Mouse (Mus musculus) forebrain, embryonic 13.5 days (tissue): Measurements from ENCODE around the gene Zfp110. TPM values are rescaled to one million over a fixed set of nuclear protein-coding genes. Genes with fewer than 3 reads are reported as not detected.
A peak's percentile ranks its signal among the peaks of the same experiment; 100 is the strongest.
"Not testable (repeated sequence)": the region's sequence is repeated elsewhere in the genome, so short reads cannot be mapped to it uniquely, and the experiment has no call there.

ENCODE experiments used
- ATAC-seq: fragments of 200-750 bp; cut with Nextera tagmentation; 2 replicates; pipeline ENCODE4 v1.8.0; 2017
- H3K27ac ChIP-seq: fragments of 300-500 bp; sonication (generic); 2 replicates; pipeline ENCODE4 v1.5.1; 2015; ENCODE audit warnings: inconsistent platforms, mild to moderate bottlenecking, moderate library complexity
- H3K27me3 ChIP-seq: fragments of 300-500 bp; sonication (generic); 2 replicates; pipeline ENCODE4 v1.6.1; 2015; ENCODE audit warnings: mild to moderate bottlenecking, inconsistent platforms
- H3K36me3 ChIP-seq: fragments of 300-500 bp; sonication (generic); 2 replicates; pipeline ENCODE4 v1.6.1; 2015; ENCODE audit warnings: mild to moderate bottlenecking, inconsistent platforms; ENCODE audit not compliant: poor library complexity, severe bottlenecking
- H3K4me1 ChIP-seq: fragments of 300-500 bp; sonication (generic); 2 replicates; pipeline ENCODE4 v1.6.1; 2015; ENCODE audit warnings: inconsistent platforms
- H3K4me2 ChIP-seq: fragments of 300-500 bp; sonication (generic); 2 replicates; pipeline ENCODE4 v1.6.1; 2015; ENCODE audit warnings: inconsistent platforms, mild to moderate bottlenecking, moderate library complexity
- H3K4me3 ChIP-seq: fragments of 300-500 bp; sonication (generic); 2 replicates; pipeline ENCODE4 v1.5.1; 2015; ENCODE audit warnings: mild to moderate bottlenecking, inconsistent platforms
- H3K9ac ChIP-seq: fragments of 300-500 bp; sonication (generic); 2 replicates; pipeline ENCODE4 v1.6.1; 2015; ENCODE audit warnings: mild to moderate bottlenecking, inconsistent platforms
- H3K9me3 ChIP-seq: fragments of 300-500 bp; sonication (generic); replicated peaks from 2 replicates; pipeline ENCODE4 v1.6.1; 2016; ENCODE audit warnings: inconsistent platforms
- WGBS: fragments of 180-500 bp; shearing (Covaris S2); methylation state at CpG from one replicate; pipeline ENCODE4 v1.1.7; 2015; 5-methylcytosine and 5-hydroxymethylcytosine counted together
- polyA plus RNA-seq: library from polyadenylated mRNA; unstranded; fragments of >200 nt; fragmentation: Nextera tagmentation; extraction: Ambion mirVana; gene quantifications from 2 replicates; pipeline ENCODE4 v1.2.1, GENCODE M21; 2015

The Zfp110 gene
- 32.6 and 33.3 TPM in 2 replicates for polyA plus RNA-seq

DNA sequence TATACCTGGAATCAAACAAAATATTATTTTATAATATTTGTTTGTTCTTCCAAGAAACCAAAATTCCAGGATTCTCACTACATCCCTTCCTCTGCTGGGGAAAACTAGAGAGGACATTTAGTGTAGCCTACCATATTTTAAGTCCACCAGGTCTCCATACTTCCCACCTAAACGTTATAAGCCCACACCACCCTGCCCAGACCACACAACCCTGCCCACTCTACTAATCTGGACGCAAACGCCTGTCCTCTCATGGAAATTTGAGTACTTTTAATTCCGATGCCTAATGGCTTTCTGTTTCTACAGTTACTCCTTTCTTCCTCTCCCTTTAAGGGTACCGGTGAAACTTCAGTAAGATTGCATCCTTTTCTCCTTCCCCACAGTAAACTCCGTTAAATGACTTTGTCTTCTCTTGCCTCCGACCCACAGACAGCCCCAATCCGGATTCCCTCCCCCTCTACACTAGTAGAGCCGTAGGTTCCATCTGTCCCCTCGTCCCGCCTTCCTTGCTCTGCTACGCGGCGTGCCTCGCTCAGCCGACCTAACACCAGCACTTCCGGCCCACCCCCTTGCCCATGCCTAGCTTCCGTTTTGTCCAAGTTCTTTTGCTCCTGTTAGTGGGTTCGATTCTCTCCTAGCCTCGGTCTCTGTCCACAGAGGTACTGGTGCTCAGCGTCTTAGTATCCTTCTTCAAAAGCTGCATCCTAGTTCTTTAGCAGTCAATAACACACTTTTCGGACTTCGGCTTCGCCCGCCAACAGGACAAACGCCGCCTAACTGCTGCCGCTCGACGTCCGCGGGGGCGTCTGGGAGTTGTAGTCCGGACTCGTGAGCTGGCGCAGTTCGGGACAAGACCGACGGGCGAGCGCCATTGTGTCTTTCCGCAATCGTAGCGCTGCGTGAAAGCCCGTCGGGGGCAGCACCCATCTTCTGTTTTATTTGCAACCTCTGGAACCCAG lies at the start of gene Zfp110:
TSS of gene Zfp110 (plus strand) at position 600 of the 959 bp plus-strand sequence.
- peak; percentile 98 for ATAC-seq
- Histone ChIP-seq H3K9me3 (peaks cover 31% of the 10 kb centered on the region), H3K27ac (peak within 1 kb of the TSS; percentile 48), H3K4me2 (peak within 1 kb of the TSS; percentile 62), H3K9ac (peak within 1 kb of the TSS; percentile 74), H3K36me3 (peaks cover 33% of the 10 kb centered on the region), H3K4me3 (peak within 1 kb of the TSS; percentile 58), H3K27me3 (no peaks in the 10 kb centered on the region), H3K4me1 (peaks cover 5% of the 10 kb centered on the region; the same call in 1 of the 2 replicates)
- 3% methylated on average over 47 of the region's 47 CpGs for WGBS

DNA sequence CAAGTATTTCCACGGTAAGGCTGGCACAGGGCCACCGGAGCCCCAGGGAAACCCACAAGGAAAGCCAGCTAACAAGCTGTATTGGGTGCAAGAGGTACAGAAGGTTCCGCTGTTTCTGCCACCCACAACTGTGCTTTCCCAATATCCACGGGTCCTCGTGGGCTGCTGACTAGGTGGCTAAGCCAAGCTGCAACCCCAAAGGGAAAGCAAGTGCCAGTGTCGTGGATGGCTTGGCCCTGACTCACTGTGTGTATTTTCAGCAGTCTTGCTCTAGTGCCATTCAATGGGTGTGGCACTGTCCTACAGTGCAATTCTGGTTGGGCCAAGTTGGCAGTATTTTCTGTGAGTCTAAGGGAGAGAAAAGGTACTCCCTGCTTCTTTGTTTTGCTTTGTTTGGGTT lies 47.2 kb upstream of the Zfp110 start:
- no peaks in the 10 kb centered on the region for H3K36me3 ChIP-seq
- H3K27ac ChIP-seq, result no peak overlapping the region
- no peaks in the 10 kb centered on the region; the same call in 1 of the 2 replicates for H3K27me3 ChIP-seq
- 82% methylated on average over 6 of the region's 6 CpGs for WGBS
- H3K4me2 ChIP-seq, result no peak overlapping the region
- no peak for ATAC-seq
- H3K4me1 ChIP-seq, result 0 out of 2 replicates have a peak, but pooled peaks cover 2% of the 10 kb centered on the region
- no peak overlapping the region for H3K4me3 ChIP-seq
- H3K9ac ChIP-seq, result no peak overlapping the region
- no peaks in the 10 kb centered on the region for H3K9me3 ChIP-seq

DNA sequence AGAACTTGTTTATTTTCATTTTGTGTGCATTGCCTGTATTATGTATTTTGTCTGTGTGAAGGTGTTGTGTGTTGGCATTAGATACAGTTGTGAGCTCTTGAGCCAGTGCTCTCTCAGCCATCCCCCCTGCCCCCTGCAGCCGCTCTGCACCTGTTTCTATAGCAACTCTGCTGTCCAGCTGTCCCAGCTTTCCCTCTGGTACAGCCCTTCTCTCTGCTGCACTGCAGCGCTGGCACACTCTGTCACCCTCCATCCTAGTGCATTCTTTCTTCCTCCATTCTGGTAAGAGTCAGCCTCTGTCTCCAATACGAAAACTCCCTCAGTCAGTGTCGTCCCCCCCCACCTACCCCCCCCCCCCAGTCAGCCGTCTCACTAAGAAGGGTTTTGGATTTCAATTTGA lies 46.5 kb upstream of the Zfp110 start:
- ATAC-seq, result peak; percentile 33; the same call in 1 of the 2 replicates
- H3K27ac ChIP-seq, result no peak overlapping the region
- no peak overlapping the region for H3K9ac ChIP-seq
- H3K36me3 ChIP-seq, result no peaks in the 10 kb centered on the region
- WGBS, result 18% methylated on average over 5 of the region's 5 CpGs
- no peaks in the 10 kb centered on the region for H3K9me3 ChIP-seq
- no peaks in the 10 kb centered on the region; the same call in 1 of the 2 replicates for H3K27me3 ChIP-seq
- H3K4me1 ChIP-seq, result 0 out of 2 replicates have a peak, but pooled peaks cover 2% of the 10 kb centered on the region
- no peak overlapping the region for H3K4me3 ChIP-seq
- no peak overlapping the region for H3K4me2 ChIP-seq

DNA sequence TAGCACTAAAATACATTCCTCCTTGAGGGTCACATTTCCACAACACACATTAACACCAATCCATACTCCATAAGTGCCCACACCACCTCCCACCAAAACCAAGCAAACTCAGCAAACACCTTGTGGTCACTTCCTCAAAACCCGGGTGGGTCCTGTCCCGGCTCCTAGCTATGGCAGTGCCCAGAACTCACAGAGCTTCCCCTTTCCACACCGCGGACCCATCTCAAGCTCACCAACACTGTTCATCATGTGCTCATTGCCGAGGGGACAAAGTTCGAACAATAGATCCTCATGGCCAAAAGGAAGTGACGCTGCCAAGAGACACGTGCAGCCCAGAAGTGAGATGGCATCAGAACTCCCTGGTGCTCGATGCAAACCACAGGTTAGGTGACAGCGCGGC lies 41.9 kb upstream of the Zfp110 start:
- not testable (repeated sequence) for H3K27ac ChIP-seq, H3K9ac ChIP-seq, ATAC-seq, H3K4me2 ChIP-seq, H3K4me1 ChIP-seq, H3K9me3 ChIP-seq, H3K4me3 ChIP-seq, H3K36me3 ChIP-seq, H3K27me3 ChIP-seq
- 89% methylated on average over 11 of the region's 11 CpGs for WGBS

DNA sequence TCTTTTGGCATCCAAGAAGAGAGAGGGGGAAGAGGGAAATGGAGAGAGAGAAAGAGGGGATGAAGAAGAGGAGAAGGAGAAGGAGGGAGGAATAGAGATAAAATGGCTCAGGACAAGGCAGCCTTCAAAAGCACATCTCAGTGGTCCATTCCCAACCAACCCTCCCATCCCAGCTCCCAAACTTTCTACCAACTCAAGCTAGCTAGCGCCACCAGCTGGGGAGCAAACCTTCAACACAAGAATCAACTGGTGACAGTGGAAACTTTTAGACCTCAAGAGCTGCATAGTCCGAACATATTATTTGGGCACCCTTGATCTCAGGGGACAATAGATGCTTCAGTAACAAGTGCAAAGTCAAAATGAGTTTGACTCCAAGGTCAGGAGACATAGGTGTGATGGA lies 36.6 kb upstream of the Zfp110 start:
- no peak overlapping the region for H3K27ac ChIP-seq
- no peak overlapping the region for H3K4me2 ChIP-seq
- H3K36me3 ChIP-seq, result peaks cover 13% of the 10 kb centered on the region
- H3K4me1 ChIP-seq, result peaks cover 6% of the 10 kb centered on the region
- no peaks in the 10 kb centered on the region for H3K27me3 ChIP-seq
- no peak overlapping the region for H3K4me3 ChIP-seq
- H3K9ac ChIP-seq, result no peak overlapping the region
- no peak for ATAC-seq
- 70% methylated on average over 2 of the region's 2 CpGs for WGBS
- peaks cover 5% of the 10 kb centered on the region for H3K9me3 ChIP-seq

DNA sequence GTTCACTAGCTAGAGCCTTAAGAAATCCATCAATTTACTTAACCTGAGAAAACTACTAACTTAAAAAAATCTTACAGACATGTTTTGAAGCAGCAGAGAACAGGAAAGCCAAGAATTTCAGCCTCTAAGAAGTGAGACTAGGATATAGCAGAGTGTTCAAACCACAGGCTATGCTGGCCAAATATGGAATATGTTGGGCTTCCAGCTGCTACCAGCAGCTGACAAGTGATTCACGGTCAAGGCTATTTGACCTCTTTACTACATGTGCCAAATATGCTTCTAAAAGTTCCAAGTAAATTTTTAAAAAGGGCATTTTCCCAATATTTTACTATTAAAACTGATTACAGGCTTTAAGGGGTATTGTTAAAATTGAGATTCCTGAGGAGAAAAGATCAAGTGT lies 35.0 kb upstream of the Zfp110 start:
- Histone ChIP-seq H3K4me1 (peaks cover 16% of the 10 kb centered on the region), H3K27ac (no peak overlapping the region), H3K4me3 (no peak overlapping the region), H3K9me3 (peaks cover 5% of the 10 kb centered on the region), H3K4me2 (no peak overlapping the region), H3K27me3 (no peaks in the 10 kb centered on the region), H3K36me3 (peaks cover 13% of the 10 kb centered on the region), H3K9ac (no peak overlapping the region)
- 91% methylated on average over 1 of the region's 1 CpGs for WGBS
- ATAC-seq, result no peak

DNA sequence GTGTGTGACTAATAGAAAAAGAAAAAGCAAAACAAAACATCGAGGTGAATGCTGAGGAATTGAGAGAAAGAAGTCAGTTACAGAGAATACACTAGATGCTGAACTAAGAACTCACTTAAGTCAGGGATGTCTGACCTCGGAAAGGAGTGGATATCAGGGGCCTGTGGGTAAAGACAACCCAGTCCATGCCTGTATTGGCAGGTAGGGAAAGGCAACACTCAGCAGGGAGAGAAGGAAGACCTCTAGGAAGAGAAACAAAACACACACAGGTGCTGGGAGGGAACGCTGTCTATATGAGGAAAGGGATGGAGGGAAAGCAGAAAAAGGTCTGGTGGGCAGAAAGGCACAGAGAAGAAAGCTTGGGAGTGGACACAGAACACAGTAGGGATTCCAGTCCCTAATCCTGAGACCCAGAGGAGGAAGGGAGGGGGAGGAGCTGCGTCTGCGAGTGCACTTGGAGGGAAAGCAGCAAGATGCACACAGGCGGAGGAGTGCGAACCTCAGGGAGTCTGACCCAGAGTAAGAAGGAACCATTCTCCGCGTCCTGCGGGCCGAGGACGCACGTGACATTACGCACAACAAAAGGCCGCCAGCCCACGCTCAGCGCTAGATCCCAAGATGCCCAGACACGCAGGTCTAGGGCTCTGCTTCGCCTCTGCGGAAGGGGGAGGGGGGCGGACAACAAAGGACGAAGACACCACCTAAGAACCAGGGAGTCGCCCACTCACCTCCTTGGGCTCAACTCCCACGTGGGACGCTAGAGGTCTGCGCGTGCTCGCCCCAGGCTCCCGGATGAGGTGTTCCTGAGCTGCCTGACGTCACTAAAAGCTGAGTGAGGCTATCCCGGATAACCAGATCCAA lies 31.5 kb upstream of the Zfp110 start, which contains the start of gene Zscan18:
TSS of gene Zscan18 (minus strand) at position 770 of the 861 bp plus-strand sequence.
- peak within 1 kb of the TSS; percentile 80 for H3K4me2 ChIP-seq
- ATAC-seq, result peak; percentile 99
- peaks cover 16% of the 10 kb centered on the region for H3K4me1 ChIP-seq
- WGBS, result 4% methylated on average over 30 of the region's 31 CpGs
- H3K9me3 ChIP-seq, result peaks cover 3% of the 10 kb centered on the region
- no peaks in the 10 kb centered on the region for H3K27me3 ChIP-seq
- H3K9ac ChIP-seq, result peak within 1 kb of the TSS; percentile 79
- H3K36me3 ChIP-seq, result peaks cover 24% of the 10 kb centered on the region
- peak within 1 kb of the TSS; percentile 54 for H3K4me3 ChIP-seq
- peak within 1 kb of the TSS; percentile 78 for H3K27ac ChIP-seq

DNA sequence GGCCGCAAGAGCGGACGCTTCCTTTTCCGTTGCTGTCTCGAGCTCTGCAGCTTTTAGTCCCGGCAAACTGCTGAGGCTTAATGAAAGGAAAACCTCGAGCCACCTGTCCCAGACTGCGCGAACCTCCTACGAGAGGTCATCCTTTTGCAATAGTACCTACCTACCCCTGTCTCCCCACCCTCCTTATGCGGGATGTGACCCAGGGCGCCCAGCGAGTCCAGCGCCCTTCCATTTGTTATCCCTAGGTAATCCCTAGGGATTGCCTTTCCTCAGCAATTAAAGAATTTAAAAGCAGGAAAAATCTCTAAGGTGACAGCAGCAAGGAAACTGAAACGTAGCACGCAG lies 30.9 kb upstream of the Zfp110 start:
- peak overlapping the region; percentile 78 for H3K27ac ChIP-seq
- no peak; the same call in 1 of the 2 replicates for ATAC-seq
- WGBS, result under 1% methylated on average over 16 of the region's 16 CpGs

DNA sequence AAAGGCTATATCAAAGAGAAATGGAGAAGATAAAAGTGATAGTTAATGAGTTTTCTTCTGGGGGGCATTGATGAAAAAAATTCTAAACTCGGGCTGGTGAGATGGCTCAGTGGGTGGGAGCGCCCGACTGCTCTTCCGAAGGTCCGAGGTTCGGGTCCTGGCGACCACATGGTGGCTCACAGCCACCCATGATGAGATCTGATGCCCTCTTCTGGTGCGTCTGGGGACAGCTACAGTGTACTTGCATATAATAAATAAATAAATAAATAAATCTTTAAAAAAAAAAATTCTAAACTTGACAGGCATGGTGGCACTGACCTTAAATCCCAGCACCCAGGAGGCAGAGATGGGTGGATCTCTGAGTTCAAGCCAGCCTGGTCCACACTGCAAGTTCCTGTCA lies 19.0 kb upstream of the Zfp110 start:
- no peak for ATAC-seq
- Histone ChIP-seq H3K4me2 (no peak overlapping the region), H3K9ac (no peak overlapping the region), H3K27me3 (no peaks in the 10 kb centered on the region), H3K4me3 (no peak overlapping the region), H3K4me1 (peaks cover 9% of the 10 kb centered on the region), H3K27ac (no peak overlapping the region), H3K36me3 (peaks cover 53% of the 10 kb centered on the region), H3K9me3 (peaks cover 38% of the 10 kb centered on the region)
- 98% methylated on average over 8 of the region's 8 CpGs for WGBS

More for the DNA sequence above, 30.9 kb upstream of the Zfp110 start:
- Histone ChIP-seq H3K4me1 (peaks cover 16% of the 10 kb centered on the region), H3K4me2 (peak overlapping the region; percentile 80), H3K9me3 (peaks cover 5% of the 10 kb centered on the region), H3K4me3 (peak overlapping the region; percentile 54), H3K36me3 (peaks cover 26% of the 10 kb centered on the region), H3K27me3 (no peaks in the 10 kb centered on the region), H3K9ac (peak overlapping the region; percentile 79)

DNA sequence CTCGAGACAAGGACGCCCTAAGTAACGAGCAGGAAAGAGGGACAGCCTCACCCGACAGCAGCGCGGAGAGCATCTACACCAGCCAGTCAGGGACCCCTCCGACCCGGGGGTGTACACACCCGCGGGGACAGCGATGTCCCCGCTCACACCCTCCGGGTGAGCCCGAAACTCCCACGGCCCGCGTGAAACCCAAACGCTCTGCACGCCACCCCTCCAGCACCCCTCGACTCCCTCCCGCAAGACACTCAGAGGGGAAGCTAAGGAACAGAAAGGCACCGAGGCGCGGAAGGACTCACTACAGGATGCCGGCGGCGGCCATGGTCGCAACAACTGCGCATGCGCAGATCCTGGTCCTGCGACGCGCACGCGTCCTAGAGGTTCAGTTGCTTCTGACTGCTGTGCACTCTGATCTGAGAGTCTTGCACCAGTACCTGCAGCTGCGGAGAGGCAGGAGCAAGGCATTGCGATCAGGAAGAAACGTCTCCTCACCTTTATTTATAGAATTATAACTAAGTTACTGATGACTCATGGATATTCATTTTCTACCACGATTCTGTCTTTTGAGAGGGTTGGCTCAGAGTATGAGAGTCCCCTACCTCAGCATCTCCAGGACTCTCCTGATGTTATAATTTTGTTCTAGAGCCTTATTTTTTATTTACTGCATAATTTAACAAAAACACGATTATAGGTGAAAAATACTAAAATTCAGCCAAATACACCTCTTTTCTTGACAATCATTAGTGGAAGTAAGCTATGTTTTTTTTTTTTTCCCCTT lies 15.9 kb upstream of the Zfp110 start, which contains the start of gene Zfp329:
TSS of gene Zfp329 (minus strand) at position 338 of the 775 bp plus-strand sequence.
- under 1% methylated on average over 40 of the region's 40 CpGs for WGBS
- H3K27me3 ChIP-seq, result no peaks in the 10 kb centered on the region

DNA sequence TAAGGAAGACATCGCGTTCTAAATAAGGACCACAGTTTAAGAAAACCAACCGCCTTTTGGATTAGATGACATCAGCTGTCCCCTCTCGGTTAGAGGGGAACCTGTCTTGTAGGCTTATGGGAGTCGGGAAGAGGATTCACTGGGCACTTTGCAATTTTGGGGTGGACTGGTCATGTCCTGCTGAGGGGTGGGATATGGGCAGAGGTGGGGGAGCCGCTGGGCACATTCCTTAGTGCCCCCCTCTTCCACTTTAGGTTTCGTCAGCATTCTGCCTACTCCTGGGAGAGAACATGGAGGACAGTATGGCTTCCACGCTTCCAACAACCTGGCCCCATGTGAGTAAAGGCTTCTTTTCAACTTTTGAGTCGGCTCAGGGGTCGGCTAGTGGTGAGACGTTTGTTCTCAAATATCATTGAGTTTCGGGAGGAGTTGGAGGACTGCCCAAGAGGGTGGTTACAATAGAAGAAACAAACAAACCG lies 671 bp downstream of the Zfp110 start:
- peak overlapping the region; percentile 58 for H3K4me3 ChIP-seq
- peaks cover 40% of the 10 kb centered on the region for H3K36me3 ChIP-seq
- H3K27me3 ChIP-seq, result no peaks in the 10 kb centered on the region
- peak overlapping the region; percentile 62 for H3K4me2 ChIP-seq
- peak; percentile 61 for ATAC-seq
- peak overlapping the region; percentile 48 for H3K27ac ChIP-seq
- peaks cover 34% of the 10 kb centered on the region for H3K9me3 ChIP-seq
- 40% methylated on average over 13 of the region's 13 CpGs for WGBS
- peak overlapping the region; percentile 74 for H3K9ac ChIP-seq
- H3K4me1 ChIP-seq, result peaks cover 5% of the 10 kb centered on the region; the same call in 1 of the 2 replicates

More for the DNA sequence above, 15.9 kb upstream of the Zfp110 start, which contains the start of gene Zfp329:
- Histone ChIP-seq H3K4me3 (peak within 1 kb of the TSS; percentile 79), H3K36me3 (peaks cover 24% of the 10 kb centered on the region), H3K27ac (peak within 1 kb of the TSS; percentile 81), H3K4me2 (peak within 1 kb of the TSS; percentile 74), H3K9me3 (peaks cover 27% of the 10 kb centered on the region), H3K4me1 (peaks cover 9% of the 10 kb centered on the region), H3K9ac (peak within 1 kb of the TSS; percentile 89)
- peak; percentile 98 for ATAC-seq
